Mouse (Mus musculus) left cerebral cortex, postnatal 4 days (tissue): ENCODE measurements around the gene Vav2. TPM values are rescaled to one million over a fixed set of nuclear protein-coding genes. Genes with fewer than 3 reads are reported as not detected.
A peak's percentile ranks its signal among the peaks of the same experiment; 100 is the strongest.

Experiments
- DNase-seq: peaks from one replicate; pipeline ENCODE4 v3.0.0-alpha.2; 2022
- intact Hi-C: fragments of 180-260 bp; cut with DNase I; formaldehyde crosslinking; loops from one replicate; pipeline ENCODE4 v1.15.1; 2025
- total RNA-seq, 2 experiments: library from RNA; stranded (reverse); gene quantifications; 2 replicates each; pipeline ENCODE4 v1.2.3; 2021

The Vav2 gene
- total RNA-seq, 2 experiments from 2014 or later = 59.2 to 60.4 TPM

DNA sequence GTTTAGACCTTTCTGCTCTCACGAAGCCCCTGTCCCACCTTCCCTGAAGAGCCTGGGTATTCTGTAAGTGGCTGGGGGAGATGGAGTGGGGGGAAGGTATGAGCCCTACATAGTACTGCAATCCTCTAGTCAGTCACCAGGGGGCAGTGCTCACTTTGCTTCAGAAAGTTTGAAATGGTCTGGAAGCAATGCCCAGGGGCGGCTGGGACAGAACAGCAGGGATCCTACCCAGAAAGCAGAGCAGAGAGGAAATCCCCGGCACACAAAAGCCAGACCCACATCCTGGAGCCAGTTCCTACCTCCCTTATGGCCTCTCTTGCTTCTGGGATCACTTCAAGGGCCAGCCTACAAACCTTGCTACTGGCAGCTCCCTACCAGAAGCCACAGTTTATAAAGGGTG is 137.8 kb downstream of the Vav2 start:
- intact Hi-C loops = loop anchor here (2.0 kb wide), 1 partner anchor 140 kb away; no protein-coding TSS in a partner anchor
- DNase-seq = peak; percentile 91

DNA sequence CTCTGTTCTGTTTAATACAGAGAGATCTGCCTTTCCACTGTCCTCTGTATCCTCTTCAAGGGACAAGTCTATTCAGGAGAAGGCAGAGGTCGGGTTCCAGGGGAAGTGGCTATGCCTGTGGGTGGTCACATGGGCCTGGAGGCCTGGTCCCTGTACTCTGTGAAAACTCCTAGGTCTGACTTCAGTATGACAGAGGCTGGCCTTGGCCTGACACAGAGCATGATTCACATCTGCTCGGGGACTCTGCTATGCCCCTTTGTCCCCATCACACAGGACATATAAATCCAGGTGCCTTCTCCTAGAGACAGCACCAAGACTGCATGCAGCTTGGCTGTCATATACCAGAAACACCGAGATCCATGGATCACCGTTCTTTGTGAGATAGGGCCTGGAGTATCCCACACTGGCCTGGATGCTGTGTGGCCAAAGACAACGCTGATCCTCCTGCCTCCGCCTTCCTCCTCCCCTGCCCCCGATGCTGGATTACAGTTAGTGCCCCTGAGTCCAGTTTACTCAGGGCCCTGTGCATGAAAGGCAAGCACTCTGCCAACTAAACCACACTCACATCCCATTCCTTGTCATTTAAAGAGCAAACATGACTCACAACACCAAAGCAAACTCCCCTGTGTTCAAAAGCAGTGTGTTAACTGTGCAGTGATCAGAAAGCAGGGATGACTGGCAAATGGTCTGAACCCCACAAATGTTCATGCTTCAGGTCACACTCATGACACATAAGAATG is 139.7 kb downstream of the Vav2 start:
- no peak for DNase-seq
- intact Hi-C loops = no loop called here

DNA sequence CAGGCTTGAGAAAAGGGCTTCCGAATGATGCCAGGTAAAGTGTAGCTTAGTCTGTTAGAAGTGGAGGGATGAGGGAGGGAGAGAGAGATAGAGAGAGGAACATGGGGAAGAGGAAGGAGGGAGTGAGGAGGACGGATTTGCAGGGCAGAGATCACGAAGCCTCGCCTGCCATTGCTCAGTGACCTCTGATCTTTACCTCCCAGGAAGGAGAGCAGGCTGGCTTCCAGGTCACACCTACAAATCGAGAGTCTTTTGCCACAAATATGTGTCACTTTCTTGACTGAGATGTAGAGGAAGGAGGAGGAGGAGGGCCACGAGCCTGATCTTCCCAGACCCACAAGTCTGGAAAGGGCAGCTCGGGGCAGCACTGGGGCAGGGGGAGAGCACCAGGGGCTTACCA is 142.4 kb downstream of the Vav2 start:
- no peak for DNase-seq
- intact Hi-C loops = no loop called here

DNA sequence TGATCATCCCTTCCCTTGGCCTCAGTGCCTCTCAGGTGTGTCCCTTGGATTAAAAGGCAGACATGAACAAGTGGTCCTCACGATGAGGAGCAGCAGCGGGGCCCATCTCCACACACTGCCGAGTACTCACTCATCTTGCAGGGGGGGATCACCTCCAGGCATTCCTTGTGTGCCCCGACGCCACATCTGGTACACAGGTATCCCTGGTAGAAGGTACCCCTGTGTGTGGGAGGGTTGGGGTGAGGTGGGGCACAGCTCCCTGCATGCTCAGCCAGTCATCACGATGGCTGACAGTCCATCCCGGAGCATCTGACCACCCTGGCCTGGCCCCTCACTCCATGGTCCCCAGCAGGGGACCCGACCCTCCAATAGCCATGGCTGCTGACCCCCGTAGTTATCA is 145.1 kb downstream of the Vav2 start:
- no peak for DNase-seq
- intact Hi-C loops = no loop called here

DNA sequence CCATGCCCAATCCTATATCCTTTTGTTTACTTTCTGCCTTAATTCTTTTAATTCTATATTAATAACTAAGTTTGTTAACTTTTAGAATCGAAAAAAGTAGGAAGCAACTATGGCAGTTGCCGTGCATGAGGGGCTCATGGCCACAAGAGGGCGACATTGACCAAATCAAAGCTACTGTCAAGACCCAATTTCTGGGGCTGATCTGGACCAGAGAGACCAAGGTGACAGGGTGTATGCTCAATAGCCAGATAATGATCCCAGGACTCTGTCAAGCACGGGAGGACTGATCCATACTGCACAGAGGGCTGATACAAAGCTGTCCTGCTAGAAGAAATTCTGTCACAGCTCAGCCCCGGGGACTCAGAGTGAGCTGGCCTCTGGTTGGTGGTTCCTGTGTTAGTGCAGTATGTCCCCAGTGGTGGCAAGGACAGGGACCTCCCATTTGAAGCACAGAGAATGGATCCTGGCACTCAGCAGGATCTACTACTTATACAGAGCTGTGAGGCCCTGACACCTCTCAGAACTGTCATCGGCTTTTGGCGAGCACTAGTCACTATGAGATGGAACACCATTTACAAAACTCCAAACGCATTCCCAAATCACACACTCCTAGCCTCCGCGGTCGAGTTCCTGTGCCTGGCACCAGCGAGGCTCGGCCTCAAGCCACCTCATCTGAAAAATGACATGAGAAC is 145.8 kb downstream of the Vav2 start:
- intact Hi-C loops = no loop called here
- peak; percentile 80 for DNase-seq

DNA sequence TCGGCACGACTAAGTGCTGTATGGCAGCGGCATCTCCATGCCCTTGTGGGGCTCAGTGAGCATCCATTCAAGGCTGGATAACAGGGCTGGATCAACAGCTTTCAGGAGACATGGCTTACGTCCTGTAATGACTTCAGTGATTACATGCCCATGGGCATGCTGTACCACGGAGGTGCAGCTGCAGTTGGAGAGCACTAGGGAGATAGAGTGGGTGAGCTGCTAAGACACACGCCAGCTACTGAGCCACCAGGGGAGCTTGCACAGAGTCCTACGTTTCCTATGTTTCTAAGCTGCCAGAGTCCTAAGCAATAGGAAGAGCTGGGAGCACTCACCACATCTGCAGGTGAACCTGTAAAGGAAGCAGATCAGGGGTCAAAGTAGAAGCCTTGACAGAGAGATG is 148.0 kb downstream of the Vav2 start:
- no peak for DNase-seq

DNA sequence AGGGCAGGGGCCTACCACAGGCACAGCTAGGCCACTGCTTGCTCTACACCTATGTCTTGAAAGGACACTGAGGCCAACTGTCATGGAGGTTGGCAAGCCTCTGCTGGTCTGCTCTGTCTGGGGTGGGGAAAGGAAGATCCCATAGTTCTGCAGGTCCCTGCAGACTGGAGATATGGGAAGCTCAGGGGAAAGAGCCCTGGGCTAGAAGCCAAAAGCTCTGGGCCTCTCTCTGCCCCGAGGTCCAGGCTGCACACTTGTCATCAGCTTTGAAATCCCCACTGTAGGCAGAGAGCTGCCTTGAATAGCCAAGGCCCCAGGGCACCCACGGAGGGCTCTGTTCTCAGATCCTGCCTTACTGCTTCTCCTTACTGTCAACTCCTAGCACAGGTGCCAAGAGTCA is 158.5 kb downstream of the Vav2 start:
- no peak for DNase-seq
- intact Hi-C loops = no loop called here

More for the DNA sequence above, 148.0 kb downstream of the Vav2 start:
- intact Hi-C loops = no loop called here

DNA sequence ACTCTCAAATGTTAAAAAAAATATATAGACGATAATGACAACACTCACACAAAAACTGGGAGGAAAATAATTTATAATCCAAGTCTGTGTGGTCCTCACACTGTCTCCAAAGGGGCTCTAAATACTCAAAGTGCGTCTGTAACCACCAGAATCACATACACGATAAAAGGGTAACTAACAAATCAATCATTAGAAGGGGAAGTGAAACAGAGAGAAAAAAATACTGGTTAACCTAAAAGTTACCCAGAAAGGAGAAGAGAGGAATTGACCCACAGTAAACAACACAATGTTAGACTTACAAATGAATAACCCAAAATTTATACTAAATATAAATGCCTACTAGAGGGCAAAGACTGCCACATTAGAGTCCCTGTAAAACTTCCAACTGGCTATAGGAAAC is 161.0 kb downstream of the Vav2 start:
- intact Hi-C loops = no loop called here
- no peak for DNase-seq

DNA sequence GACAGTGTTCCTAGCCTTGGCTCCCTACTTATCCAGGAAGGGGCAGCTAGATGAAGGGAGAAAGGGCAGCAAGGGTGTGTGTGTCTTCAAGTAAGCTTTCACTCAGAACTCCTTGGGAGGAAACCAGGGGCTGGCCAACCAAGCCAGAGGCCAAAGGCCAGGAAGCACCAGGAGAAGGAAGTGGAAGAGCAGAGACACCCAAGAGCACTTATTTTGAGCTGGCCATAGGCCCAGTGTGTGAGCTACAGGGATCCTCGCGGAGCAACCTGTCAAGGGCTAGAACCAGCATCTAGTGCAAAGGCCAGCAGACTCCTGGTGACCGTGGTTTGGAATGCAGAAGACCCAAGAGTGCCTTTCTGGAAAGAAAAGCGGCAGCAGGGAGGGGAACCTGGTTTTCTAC is 163.8 kb downstream of the Vav2 start:
- no peak for DNase-seq

DNA sequence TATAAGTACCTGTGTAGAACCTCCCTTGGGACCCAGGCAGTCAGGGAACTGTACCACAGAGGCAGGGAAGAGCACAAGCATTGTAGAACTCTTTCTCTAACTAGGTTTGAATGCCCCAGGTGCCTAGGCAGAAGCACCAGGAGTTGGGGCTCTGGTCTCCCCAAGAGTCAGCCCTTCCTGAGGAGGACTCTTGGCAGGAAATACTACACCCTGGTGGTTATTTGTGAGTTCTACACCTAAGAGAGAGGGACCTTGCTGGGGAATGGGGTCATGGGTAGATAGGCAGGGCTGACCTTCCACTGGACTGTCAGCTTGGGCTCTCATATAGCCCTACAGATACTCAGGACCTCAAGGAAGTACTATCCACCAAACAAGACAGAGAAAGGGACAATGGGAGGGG is 175.4 kb downstream of the Vav2 start:
- intact Hi-C loops = no loop called here

More for the DNA sequence above, 163.8 kb downstream of the Vav2 start:
- intact Hi-C loops = no loop called here

DNA sequence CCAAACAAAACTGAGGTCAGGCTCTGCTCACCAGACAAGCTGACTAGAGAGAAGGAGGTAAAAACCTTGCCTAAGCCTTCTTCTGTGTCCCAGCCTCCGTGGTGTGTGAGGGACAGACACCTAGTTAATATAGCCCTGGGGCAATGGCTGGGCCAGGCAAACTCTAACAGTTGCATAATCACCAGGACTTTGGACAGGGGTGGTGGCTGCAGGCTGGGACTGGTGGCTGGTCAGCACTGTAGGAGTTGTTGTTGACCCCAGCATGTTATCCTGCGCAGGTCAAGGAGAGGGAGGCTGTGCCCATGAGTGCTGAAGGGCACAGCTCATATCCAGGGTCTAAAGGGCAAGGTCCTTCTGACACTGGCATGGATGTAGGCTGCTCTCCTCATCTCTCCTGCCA is 178.6 kb downstream of the Vav2 start, which contains the start of gene Sardh:
Gene Sardh, minus strand, starts transcription at position 127 of the 400 bp plus-strand sequence.
- intact Hi-C loops = no loop called here
- DNase-seq = no peak

More for the DNA sequence above, 175.4 kb downstream of the Vav2 start:
- DNase-seq = no peak

DNA sequence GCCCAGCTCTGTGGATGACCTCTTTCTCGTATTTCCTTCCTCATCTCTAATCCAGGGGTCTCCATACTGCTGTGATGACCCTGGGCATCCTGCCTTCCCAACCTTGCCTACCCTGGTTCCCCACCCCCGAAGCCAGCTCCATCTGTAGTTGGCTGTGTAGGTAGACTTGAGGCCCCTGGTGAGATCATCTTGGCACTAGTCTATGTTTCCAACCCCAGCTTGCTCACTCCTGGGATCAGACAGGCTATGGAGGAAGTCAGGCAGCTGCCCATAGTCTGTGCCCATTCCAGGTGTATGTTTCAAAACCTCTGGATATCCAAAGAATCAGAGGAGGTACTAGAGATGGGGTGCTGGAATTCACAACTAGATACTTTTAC is 179.4 kb downstream of the Vav2 start:
- intact Hi-C loops = no loop called here
- no peak for DNase-seq

DNA sequence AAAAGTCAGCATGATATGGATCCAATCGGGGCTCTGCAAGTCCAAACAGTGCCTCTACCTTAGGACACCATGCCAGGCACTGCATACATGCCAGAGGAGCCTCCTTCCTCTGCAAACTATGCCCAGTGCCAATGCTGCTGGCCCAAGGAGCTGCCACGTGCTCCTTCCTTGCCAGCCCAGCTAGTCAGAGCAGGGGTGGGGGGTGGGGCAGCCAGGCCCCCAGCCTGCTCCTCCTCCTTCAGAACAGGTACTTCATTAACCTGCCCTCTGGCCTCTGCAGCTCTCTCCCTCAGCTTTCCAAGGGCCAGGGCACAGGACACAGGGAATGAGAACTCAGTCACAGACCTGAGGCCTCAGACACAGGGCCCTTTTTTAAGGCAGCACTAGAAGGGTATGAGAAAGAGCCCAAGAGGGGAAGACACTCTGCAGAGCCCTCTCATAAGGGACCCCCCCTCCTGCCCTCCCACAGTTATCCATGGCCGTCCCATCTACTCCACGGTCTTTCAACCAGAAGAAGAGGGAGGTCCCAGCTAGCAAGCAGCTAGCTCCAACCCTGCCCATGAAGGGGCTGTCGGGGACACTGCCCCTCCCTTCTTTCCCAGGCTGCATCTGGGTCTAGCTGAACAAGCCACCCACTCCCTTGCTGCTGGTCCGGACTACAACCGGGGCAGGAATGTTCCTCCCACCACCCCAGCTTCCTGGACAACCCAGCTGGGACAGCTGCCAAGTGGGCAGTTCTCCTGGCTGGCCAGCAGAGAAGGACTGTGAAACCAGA is 179.9 kb downstream of the Vav2 start:
- DNase-seq = peak; percentile 77
- intact Hi-C loops = no loop called here

DNA sequence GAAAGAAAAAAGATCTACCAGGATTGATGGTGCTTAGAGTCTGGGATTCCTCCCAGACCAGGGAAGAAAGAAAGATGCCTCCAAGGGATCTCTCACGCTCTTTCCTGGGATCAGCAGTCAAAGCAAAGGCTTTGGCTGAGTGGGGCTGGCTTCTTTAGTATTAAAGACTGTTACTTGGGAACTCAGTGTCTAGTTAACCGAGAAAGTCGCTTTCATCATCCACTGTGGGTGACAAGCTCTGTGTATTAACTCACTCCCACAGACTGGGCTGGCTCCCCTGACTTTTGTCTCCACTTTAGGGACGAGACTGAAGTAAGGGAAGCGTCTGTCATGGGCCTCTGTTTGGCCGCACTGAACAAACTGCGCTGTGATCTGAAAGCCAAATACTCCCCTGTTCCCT is 180.9 kb downstream of the Vav2 start:
- DNase-seq = no peak
- intact Hi-C loops = no loop called here

DNA sequence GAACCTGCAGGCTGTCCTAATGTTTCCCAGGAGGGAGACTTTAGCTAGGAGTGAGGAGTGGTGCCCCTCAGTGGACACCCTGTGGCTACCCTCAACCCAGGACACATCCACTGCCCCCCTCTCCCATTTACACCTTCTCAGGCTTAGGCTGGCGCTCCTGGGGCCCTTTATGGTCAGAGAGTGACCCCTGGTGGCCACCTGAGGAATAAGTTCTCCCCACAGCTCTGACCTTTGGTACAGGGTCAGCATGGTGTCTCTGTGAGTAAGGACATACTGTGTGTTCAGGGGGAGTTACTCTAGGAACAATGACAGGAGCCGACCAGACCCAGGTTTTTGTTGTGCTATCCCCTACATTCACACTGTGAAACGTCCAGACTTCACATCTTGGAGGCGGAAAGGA is 189.5 kb downstream of the Vav2 start:
- intact Hi-C loops = loop anchor here (5.0 to 10.0 kb wide), 3 partner anchors 195 to 593 kb away; partner anchors contain the start of genes Stkld1 and Surf4
- DNase-seq = peak; percentile 70

DNA sequence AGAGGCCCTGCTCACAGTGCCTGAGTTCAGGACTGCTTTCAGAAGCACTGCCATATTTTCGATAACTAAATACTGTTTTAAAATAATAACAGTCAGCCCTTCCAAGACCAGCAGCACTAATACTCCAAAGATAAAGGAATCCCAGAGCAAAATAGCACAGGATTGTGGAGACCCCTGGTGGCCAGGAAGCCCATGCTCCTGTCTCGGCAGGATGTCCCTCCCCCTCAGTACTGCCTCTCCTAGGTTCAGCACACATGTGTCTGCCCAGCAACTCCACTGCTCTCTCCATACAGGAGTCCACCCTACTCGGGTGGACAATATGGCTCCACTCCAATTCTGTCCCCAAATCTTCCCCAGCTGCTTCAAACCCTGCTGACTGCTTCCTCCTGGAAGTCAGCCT is 191.1 kb downstream of the Vav2 start:
- intact Hi-C loops = loop anchor here (5.0 to 10.0 kb wide), 3 partner anchors 193 to 591 kb away; partner anchors contain the start of genes Stkld1 and Surf4

DNA sequence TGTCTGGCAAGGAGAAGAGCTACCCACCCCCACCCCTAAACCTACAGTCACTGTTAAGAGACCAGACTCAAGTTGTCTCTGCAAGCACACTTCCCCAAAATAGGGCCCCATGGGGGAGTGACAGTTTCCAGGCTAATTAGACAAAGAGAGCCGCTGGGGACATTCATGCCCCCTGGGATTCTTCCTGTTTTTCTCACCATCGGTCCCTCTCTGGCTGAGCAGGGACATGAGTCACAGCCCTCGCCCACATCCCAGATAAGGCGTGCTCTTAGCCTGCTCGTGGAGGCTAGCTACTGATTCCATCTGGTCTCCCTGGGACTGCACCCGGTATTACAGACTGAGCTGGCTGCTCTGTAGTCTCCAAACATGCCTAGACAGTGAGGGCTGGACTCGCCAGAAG is 194.5 kb downstream of the Vav2 start:
- intact Hi-C loops = loop anchor here (10.0 kb wide), 1 partner anchor 588 kb away; no protein-coding TSS in a partner anchor
- no peak for DNase-seq

More for the DNA sequence above, 191.1 kb downstream of the Vav2 start:
- peak; percentile 80 for DNase-seq

DNA sequence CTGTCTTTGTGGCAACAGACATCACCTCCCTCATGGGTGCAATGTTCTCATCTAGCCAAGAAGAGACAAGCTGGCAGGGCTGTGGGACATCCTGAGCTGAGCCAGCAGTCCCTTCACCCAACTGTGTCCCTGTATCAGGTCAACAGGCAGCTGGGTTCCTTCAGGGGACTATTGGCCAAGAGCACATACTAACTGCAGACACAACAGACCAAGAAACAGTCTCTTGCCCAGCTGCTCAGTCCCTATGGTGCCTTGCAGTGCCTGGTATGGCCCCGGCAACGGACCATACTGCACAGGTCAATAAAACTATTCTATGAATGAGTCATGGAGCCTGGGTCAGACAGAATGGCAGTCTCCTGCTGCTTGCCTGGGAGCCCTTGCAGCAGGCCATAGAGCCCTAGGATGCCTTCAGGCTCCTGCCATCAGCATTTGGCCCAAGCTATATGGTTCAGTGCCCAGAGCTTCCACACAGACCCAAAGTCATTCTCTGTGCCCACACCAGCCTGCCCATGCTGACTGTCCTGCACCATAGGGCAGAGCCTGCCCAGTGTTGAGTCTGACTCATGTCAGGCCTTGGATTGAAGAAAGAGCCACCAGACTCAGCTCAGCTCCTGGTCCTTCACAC is 197.2 kb downstream of the Vav2 start:
- peak; percentile 55 for DNase-seq
- intact Hi-C loops = loop anchor here (10.0 kb wide), 1 partner anchor 585 kb away; no protein-coding TSS in a partner anchor

DNA sequence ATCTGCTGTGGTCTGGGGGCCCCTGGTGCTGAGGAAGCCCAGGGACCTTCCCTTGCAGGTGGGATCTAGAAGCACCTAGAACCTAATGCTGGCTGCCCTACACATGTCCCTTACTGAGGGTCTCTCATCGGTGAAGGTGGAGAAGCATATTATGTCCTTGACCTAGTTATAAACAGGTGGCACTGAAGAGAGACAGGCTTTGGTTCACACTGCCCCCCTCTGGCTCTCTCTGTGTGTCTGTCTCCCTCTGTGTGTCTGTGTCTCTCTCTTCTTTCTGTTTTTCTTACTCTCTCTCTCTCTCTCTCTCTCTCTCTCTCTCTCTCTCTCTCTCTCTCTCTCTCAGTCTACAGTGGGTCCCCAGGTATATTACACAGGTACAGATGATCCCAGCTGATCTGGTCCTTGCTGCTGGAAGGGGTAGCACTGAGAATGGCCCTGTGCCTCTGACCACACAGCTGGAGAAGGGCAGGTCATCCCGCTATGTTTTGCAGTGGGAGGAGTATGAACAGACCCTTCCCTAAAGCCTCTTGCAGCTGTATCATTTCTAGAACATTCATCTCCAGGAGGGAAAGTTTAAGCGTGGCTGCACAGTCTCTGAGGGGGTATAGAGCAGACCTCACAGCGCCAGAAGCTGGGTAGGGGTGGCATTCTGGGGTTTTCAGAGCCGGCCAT is 197.9 kb downstream of the Vav2 start:
- DNase-seq = no peak
- intact Hi-C loops = no loop called here

DNA sequence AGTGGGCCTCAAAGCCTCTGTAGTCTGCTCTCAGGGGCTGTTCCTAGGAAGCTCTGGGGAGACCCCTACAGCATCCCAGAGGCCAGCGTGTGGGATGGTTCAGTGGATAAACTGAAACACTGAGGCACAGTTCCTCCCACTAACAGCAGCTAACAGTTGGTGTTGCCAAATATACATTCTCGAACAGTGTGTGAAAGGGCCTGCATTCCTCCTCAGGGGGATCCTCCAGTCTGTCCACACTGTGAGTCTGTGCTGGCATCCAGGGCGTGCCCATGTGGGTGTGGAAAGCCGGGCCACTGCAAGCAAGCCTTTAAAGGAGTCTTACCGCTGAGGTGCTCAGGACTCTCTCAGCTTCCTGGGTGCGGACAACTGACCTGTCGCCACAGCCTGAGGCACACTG is 200.3 kb downstream of the Vav2 start:
- DNase-seq = no peak
- intact Hi-C loops = no loop called here
